Mouse (Mus musculus): ENCODE results near the gene Aim2.
"Not testable (repeated sequence)": the region's sequence is repeated elsewhere in the genome, so short reads cannot be mapped to it uniquely, and the experiment has no call there.

Aim2 gene

DNA sequence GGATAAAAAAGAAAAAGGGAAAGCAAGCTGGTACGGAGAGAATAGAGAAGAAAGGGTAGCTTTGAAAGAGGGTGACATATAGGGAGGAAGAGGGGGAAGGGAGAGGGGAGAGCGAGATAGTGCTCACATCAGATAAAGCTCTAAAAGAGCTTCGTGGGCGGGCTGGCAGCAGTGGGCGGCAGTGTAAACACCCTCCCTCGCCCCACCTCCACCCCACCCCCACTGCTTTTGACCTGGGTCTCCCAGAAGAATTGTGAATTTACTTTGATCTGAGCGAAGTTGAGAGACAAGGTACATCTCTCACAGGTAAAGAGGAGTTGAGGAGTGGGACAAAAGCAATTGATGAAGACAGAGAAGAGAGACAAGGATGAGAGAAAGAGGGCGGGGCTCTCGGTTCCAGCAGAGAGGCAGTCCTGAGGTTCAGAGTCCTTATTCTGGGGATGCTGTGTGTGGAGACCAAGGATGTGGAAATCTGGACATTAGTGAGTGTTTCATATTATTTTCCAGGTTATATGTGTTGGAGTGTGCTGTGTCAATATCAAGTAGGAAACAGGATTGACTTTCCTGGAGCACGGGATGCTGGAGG lies at the start of gene Aim2:
Aim2 (plus strand) TSS at position 508 of the 586 bp plus-strand sequence.
- DNase-seq (ENCODE audit: low spot score in 2 of 2) = no peak

DNA sequence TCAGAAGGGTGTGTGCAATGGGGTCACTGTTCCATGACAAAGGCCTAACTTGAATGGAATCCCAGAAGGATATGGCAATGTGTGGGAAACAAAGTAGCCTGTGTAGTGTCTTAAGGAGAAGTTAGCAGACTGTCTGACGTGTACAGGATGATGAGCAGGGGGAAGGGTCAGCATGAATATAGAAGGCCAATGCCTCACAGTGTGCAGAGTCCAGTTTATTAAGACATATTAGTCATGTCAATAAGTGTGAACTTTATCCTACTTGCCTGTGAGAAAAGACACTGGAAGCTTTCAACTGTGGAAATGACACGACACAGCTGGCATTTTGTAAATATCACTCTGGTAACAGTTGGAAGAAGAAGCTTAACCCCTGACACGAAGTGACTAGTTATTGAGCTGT lies 47.9 kb upstream of the Aim2 start:
- DNase-seq (ENCODE audit: low spot score in 2 of 2) = not testable (repeated sequence)

DNA sequence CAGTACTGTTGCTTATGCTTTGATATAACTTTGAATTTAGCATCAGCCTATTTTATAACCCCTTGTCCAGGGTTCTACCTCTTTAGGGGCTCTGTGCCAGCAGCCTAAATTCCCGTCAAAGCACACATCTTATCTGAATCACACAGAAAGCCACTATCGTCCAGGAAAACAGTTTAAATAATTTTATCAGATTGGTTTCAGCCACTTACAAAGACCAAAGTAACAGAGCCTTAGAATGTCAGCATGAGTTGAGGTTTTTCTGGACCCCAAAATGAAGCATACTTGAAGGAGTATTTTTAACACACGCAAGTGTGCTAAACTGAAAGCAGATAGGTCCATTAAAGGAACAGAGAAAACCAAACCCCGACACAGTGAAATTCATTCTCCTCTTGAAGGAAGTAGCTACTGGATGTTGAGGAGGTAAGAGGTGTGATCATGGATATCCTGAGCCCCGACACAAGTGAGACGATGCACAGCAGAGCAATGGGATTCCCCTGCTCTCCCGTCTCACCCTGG lies 37.1 kb upstream of the Aim2 start:
- not testable (repeated sequence) for DNase-seq (ENCODE audit: low spot score in 2 of 2)

DNA sequence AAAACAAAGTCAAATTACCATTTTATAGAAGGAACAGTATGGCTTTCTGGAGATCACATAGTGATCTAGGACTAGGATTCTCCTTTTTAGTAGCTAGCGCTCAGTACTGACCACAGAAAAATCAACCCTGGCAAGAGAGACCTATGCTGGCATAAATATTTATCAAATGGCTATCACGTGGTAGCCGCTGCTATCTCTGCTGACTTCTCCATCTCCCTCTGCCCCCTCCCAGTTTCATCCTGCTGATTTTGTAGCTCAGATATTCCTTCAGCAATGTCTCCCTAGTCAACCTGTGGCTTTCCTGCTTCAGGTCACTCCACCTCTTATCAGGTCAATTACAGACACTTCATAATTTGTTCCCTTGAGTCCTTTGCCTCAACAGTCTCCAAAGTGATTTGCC lies 35.0 kb upstream of the Aim2 start:
- DNase-seq (ENCODE audit: low spot score in 2 of 2) = no peak

DNA sequence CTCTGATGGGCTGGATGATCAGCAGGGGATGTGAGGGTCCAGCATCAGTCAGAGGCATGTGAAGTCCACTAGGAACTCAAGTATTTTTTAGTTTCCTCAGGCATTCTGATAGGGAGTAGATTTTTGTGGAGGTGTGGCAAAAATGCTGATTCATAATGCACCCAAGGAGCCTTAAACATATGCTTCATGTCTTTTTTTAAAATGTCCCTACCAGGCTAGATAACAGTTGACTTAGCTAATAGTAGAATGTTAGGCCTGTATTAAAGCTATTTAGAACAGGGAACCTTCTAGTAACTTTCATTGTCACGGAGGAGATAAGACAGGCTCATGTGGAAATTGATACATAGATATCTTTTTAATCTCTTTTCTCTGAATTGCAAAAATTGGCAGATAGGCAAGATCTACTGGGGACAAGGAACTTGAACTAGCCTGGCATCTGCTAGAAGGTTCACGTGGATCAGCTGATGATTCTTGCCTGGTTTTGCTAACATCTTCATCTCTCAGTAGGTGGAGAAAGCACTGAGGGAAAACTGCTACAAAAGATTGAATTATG lies 32.7 kb upstream of the Aim2 start:
- DNase-seq (ENCODE audit: low spot score in 2 of 2) = no peak

DNA sequence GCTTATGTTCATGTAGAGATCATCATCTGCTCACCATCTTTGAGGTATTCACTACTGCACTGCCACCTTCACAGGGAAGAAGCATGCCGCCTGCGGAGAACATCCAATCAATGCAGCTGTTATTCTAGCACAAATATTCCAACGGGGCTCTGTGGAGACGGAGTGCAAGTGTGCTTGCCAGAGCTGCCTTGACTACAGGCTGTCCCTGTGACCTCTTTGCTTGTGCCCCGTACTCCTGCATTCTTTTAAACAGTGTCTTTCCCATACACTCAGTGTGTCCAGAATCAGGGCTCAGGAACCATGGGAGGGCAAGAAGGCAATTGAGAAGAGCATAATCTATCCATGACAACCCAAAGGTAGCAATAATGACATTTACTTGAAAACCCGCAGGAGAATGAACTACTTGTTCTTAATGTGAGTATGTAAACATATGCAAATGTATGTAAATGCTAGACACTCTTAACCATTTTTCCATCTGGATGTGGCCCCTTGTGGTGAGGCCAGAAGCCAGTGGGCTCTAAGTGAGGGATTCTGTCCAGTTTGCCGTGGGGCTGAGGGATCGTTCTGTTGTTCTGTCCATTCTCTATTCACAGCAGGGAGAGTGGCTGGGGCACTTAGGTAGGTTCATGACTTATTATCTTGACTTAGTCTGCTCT lies 29.0 kb upstream of the Aim2 start:
- no peak for DNase-seq (ENCODE audit: low spot score in 2 of 2)

DNA sequence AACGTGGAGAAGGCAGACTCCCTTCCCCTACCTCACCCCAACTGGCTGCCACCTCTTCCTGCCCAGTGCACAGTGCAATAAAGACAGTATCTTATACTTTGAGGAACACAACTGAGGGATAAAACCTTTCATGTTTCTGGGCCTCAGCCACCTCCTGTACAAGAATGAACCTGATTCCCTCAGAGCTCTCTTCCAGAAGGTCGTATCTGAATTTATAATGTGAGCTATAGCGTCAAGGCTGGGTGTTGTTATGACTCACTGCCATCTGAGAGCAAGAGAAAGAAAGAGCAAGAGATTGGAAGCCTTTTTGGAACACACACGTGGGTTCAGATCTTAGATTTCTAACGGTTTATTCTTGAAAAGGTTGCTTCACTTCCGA lies 28.4 kb upstream of the Aim2 start:
- DNase-seq (ENCODE audit: low spot score in 2 of 2) = no peak

DNA sequence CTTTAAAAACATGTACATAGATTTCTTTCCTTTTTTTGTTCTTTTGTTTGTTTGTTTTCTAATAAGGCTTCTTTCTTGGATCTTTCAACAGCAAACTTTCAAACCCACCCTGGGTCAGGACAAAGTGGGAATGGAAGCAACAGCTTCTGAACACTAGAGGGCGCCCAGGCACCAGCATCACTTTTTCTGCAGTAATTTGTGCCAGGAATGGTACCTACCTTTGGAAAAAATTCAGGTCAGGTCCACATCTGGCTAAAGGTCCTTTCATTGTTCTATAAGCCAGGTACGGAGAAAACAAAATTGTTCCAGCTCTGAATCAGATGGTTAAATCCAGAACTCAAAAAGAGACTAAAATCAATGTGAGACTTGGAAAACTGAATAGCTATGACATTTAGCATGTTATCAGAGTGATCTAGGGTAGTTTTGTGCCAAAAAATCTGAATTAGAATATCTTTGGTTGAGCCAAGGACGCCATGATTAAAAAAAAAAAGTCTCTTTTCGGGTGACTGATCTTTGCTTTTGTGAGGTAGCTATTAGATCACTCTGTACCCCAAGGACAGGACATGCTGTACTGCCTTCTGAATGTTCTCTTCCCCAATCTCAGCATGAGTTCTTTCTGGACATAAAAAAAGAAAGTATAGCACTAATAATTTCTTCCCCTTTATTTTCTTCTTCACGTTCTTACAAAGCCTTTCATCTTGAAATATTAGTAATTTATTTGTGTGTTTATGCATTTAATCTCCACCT lies 26.7 kb upstream of the Aim2 start:
- DNase-seq (ENCODE audit: low spot score in 2 of 2) = peak in 1 of 2 experiments; percentile 11

DNA sequence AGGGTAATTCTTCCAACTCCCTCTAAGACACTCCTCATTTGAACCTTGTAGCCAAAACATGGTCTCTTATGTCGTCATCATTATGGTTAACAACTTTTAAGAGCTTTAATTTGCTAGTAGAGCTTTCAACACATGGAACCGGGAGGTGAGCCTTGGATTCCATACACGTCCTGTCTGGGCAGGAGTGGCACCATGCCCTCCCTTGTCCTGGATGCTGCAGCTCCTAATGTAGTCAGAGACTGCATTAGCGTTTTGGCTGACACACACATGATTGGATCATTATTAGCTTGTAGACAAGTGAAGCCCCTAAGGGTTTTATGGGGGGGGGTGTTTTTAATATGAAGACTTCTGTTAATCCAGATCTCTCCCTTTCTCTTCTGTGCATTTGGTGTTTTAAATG lies 25.7 kb upstream of the Aim2 start:
- DNase-seq (ENCODE audit: low spot score in 2 of 2) = no peak

DNA sequence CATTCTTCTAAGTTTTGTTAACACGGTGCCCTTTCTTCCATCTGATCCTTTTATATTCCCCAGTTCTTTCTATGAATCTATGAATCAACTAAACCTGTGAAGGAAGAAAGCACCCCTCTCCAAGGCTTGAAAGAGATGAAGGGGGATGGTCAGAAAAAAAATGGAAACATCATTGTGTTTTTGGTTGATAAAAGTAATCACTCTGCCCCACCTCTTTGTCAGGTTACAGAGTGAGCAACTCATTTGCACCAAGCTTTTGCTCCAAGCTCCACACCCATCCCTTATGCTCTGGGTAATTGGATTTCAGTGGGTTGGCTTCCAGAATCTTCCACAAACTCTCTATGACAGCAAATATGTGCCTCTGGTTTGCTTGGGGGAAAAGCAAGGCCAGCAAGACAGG lies 25.3 kb upstream of the Aim2 start:
- no peak for DNase-seq (ENCODE audit: low spot score in 2 of 2)

DNA sequence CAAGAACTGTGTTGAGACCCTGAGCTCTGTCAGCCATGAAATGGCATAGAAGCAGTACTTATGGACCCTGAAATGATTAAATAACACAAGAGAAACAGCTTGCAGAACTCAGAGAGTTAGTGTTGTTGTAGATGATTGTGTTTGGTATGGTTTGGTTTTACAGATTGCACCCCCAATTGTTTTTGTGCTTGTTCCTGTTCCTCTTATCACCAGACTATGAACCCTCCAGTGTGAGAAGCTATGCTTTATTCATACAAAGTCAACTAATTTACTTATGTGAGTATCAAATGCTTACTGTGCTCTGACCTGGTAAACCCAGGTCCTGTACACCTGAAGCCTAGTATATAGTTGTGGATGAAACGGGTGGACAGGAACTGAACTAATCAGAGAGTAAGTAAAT lies 24.1 kb upstream of the Aim2 start:
- DNase-seq (ENCODE audit: low spot score in 2 of 2) = no peak

DNA sequence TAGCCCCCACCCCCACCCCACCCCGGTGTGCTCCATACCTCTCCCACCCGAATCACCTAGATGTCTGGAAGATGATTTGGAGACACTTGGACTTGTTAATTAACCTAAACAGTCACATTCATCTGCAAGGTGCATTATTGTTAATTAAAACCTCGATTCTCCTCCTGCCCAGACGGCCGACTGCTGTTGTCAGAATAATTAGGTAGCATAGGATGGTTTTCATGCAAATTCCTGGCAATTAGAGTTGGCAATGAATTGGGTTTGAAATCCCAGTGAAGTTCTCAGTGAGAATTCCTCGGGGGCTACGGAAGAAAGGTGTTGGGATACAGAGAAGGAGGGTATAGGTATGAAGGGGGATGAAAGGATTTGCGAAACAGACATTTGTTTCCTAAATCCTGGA lies 22.2 kb upstream of the Aim2 start:
- DNase-seq (ENCODE audit: low spot score in 2 of 2) = no peak

DNA sequence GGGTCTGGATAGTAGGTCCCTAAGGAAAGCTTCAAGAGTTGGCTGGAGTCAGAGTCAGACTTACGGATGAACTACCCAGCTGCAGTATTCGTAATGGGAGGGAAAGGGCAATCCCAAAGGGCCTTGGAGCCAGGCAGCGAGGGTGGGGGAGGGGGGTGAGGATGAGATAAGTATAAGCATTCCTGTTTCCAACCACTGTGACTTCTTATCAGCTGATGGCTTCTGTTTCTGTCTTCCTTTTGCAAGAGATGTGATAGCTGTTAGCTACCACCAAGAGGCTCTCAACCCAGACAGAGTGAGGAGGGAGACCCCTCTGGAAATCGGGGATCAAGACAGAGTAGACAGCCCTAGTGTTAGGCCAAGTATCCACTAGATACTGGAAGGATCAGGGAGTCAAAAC lies 21.5 kb upstream of the Aim2 start:
- DNase-seq (ENCODE audit: low spot score in 2 of 2) = no peak

DNA sequence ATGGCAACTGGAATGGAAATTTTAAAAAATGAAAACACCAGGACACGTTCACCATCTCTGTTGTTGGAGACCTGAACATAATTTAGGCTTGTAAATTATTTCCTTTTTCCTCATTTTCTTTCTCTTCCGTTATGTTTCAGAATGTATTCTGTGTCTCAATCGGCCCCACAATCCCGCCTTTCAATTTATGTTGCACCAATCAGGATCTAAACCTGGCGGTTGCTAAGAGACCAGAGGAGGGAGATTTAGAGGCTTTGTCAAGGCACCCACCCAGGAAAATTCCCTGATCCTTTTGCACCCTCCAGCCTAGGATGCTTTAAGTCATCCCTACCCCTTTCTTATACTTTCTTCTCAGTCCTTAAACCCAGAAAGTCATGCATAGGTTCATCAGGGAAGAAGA lies 20.9 kb upstream of the Aim2 start:
- DNase-seq (ENCODE audit: low spot score in 2 of 2) = no peak

DNA sequence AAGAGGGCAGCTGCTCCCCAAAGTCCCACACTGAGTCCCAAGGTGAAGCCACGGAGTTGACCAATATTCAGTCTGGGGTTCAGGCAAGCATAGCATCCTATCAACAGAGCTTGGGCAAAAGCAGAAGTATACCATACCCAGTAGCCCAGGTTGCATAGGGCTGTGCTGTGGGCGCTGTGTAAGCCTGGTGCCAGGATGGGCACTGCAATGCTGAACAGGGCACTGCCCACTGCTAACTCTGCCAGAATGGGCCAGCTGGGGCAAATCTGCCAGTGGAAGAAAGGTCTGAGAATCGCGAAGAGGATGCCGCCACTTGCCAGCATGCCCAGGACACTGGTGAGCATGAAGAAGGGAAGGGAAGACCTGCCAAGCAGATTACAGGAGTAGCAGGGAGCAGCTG lies 18.3 kb upstream of the Aim2 start:
- no peak for DNase-seq (ENCODE audit: low spot score in 2 of 2)

DNA sequence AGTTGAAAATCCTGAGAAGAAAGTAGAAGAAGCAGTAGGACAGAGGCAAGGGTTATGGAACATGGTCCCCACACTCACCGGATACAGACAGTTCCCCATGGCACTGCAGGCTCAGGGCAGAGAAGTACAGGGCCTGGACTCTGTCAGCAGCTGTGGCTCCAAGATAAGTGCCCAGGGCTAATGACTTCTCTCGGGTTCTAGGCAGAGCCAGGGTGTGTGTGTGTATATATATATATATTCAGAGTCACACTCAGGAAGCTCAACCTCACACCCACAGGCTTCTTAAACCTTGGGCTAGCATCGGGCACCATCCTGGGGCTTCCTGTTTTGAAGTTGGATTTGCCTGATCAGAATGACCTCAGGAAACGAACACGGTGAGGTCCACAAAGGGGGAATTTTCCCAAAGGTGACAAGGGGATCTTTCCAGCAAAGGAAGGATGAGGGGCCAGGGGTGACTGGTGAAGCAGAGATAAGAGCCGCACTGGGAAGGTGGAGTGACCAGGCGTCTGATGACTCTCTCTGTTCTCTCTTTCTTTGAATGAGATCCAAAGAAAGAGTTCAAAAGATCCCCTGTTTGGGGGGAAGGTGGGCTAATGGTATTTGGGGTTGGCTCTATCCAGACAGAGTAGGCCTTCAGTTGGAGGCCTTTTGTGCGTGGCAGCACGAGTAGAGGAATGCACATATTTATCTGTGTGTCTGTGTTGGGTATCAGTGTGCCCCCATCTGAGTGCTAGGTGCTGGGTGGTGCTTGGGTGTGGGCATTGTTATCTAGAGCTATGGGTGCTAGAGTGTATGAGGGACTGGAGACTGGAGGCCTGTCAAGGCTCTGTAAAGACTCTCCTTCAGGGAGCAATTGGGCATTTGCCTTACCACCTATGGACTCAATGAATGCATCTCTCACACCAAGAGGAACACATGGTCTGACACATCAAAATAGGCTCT lies 17.1 kb upstream of the Aim2 start, which contains the start of gene Ackr1:
Ackr1 (minus strand) TSS at position 439 of the 942 bp plus-strand sequence.
- DNase-seq (ENCODE audit: low spot score in 2 of 2) = no peak

DNA sequence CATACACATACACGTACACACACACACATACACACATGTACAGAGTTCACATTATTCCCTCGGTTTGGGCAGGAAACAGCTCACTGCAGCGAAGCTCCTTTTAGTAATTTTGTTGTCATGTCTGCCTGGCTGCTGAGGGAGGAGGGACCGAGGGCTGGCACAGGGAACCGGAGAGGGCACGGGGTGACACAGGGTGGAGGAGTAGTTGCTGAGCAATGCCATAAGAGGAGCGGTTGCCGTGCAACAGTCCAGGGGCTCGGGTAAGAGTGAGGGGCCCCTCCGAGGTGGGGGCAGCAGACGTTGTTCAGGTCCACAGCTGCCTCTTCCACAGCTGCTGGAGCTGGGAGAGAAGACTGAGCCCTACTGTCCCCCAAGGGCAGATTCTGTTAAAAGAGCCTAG lies 14.8 kb upstream of the Aim2 start:
- DNase-seq (ENCODE audit: low spot score in 2 of 2) = no peak

DNA sequence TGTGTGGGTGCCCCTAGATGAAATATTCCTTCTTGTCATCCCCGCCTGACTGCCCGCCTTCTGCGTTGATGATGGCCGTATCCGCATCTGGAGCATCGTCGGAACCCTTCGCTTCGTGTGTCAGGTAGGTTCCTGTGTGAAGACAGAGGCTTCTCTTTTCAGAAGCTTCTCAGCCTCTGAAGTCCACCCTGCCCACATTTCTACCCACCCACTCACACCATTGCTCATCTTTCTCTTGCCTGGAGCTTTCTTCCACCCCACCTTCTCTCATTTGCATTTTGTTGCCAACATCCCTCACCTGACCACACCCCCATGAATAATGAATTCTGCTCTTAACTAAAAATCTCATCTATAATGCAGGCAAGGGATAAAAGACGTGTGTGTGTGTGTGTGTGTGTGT lies 13.7 kb upstream of the Aim2 start:
- no peak for DNase-seq (ENCODE audit: low spot score in 2 of 2)

DNA sequence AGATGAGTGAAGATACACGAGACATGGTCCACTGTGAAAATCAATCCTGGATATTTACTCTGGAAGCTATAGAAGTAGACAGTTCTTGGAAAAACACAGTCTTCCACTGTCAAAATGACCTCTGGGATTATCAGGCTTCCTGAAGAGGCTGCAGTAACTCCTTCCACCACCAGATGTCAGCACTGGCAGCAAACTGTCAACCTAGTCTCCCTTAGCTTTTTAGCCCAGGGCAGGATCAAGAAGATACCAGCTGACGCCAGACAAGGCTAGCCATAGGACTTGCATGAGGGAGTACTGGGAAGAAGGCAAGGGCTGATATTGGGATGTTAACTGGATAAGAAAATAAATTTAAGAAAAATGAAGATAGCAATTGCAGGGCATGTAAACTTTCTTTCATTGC lies 11.1 kb upstream of the Aim2 start:
- peak; percentile 18 to 37 for DNase-seq (ENCODE audit: low spot score in 2 of 2)

DNA sequence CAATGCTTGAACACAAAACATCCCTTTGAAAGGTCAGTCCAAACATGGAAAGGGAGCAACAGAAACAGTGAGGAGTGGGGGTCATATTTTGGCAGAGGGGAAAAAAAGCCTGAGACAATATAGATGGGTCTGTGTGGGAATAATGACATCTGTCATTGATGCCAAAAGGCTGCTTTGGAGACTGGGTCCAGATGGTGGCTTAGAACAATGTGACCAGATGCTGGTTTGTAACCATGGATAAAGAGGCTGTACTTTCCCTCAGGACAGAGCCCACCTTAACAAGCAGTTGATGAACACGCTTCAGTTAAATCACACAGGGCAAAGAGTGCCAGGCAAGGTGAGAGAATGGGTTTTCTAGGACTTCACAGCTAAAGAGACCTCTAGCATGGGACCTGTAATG lies 8.3 kb upstream of the Aim2 start:
- no peak for DNase-seq (ENCODE audit: low spot score in 2 of 2)

DNA sequence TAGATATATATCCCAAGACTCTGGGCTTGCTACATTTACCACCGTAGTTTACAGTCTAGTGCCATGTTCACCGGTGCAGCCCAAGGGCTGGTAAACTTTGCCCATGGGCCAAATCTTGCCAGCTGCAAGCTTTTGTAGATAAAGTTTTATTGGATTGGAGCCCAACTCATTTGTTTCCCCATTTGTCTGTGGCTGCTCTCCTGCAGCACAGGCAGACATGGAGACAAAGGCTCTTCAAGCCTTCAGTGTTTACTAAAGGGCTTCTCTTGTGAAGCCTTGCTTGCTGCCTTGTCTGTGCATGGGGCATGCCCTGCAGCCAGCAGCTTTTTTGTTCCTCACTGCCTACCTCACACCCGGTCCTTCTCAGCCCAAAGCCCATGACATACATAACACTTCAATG lies 6.7 kb upstream of the Aim2 start:
- no peak for DNase-seq (ENCODE audit: low spot score in 2 of 2)

DNA sequence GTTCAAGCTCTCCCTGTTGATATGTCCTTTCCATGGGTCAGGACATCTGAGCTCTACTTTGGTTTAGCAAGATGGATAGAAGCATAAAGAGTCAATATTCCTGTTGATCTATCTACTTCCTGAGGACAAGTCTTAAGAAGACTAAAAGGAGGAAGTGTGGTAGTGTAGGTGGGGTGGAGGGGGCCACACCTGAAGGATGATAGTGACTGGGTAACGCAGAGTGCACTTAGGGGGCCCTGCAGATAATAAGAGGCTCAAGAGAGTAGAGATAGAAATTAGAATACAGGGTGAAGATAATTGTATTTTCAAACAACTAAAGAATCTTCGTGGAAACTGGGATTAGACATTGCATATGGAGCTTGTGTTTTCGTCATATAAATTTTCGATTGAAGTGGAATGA lies 5.6 kb upstream of the Aim2 start:
- no peak for DNase-seq (ENCODE audit: low spot score in 2 of 2)

Measured in urinary bladder, postnatal 36 days (tissue).